Mouse (Mus musculus): Measurements from ENCODE around the gene Tnfrsf13c.

- no peak for TF ChIP-seq CTCF (IDR thresholded peaks at IDR 0.05; ENCODE audit: low read depth, low read length)
- TF ChIP-seq POLR2A (IDR thresholded peaks at IDR 0.05; ENCODE audit: insufficient read depth, low read length), result no peak
- TF ChIP-seq EP300 (IDR thresholded peaks at IDR 0.05; ENCODE audit: insufficient read depth, low read depth, low read length), result no peak
Observed at GRCm38 (mm10) chr15:82187401-82187800, 36.8 kb downstream of the Tnfrsf13c start.
